Mouse (Mus musculus) brain, embryonic 14.5 days (tissue): ENCODE results near the gene Gm49358.

Experiments used
- CTCF ChIP-seq: fragments of 200-500 bp; IDR thresholded peaks from 2 replicates; pipeline ENCODE4 v1.5.1; 2012; ENCODE audit warnings: inconsistent platforms, mild to moderate bottlenecking, moderate library complexity, borderline replicate concordance; ENCODE audit not compliant: insufficient read depth, insufficient read length; ENCODE audit errors: extremely low read depth
- POLR2A ChIP-seq: fragments of 200-500 bp; IDR thresholded peaks from 2 replicates; pipeline ENCODE4 v1.6.1; 2012; ENCODE audit warnings: mild to moderate bottlenecking, inconsistent platforms, borderline replicate concordance; ENCODE audit not compliant: poor library complexity, insufficient read depth, insufficient read length, severe bottlenecking; ENCODE audit errors: extremely low read depth

DNA sequence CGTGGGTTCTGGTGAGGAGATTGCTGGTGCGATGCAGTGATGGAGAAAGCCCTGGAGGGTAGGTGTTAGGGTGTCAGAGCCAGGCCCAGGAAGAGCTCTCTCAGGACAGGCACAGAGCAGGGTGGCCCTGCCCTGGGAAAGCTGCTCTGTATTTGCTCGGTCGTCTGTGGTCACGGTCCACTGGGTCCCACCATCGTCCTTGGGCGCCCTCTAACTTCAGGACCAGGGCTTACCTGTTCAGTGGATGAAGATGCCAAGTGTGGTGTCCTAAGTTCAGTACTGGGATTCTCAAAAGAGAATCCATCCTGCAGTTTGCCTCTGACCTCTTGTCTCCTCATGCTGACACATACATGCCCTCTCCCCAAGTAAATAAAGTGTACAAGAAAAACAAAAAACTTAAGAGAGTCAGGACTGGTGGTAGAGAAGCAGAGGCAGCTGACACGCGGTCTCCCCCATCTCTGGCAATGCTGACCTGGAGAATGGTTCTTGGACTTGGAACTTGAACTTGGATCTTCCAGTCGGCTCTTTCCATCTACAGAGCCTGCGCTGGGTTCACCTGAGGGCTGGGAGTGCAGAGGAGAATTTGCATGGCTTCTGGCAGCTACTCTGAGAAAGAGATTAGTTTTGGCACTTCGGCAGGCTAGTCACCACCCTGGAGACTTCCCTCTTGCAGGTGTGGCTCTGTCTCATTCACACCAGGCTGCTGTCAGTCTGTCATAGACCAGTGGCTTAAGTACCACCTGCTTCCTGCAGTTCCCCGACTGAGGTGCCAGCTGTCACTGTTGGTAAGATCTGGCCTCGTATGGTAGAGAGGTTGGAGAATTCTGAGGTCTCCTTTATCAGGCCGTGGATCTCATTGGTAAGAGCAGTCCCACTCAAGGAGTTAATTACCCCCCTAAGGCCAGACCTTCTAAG, 64.7 kb downstream of the Gm49358 start:
- TF ChIP-seq CTCF = no peak
- no peak for TF ChIP-seq POLR2A
